Mouse (Mus musculus) forebrain, embryonic 15.5 days (tissue): ENCODE data around the gene Olfr802. TPM values are rescaled to one million over a fixed set of nuclear protein-coding genes. Genes with fewer than 3 reads are reported as not detected.

Experiments
- ATAC-seq: fragments of 200-750 bp; cut with Nextera tagmentation; replicated peaks from 2 replicates; pipeline ENCODE4 v1.8.0; 2017; ENCODE audit warnings: mild to moderate bottlenecking, moderate TSS enrichment, moderate library complexity
- H3K27ac ChIP-seq: fragments of 300-500 bp; sonication (generic); replicated peaks from 2 replicates; pipeline ENCODE4 v1.5.1; 2015; ENCODE audit warnings: mild to moderate bottlenecking, inconsistent platforms
- H3K27me3 ChIP-seq: fragments of 300-500 bp; sonication (generic); 2 replicates; pipeline ENCODE4 v1.6.1; 2015; ENCODE audit warnings: inconsistent platforms
- H3K36me3 ChIP-seq: fragments of 300-500 bp; sonication (generic); 2 replicates; pipeline ENCODE4 v1.6.1; 2015; ENCODE audit warnings: mild to moderate bottlenecking, inconsistent platforms
- H3K4me1 ChIP-seq: fragments of 300-500 bp; sonication (generic); 2 replicates; pipeline ENCODE4 v1.6.1; 2015; ENCODE audit warnings: inconsistent platforms
- H3K4me2 ChIP-seq: fragments of 300-500 bp; sonication (generic); replicated peaks from 2 replicates; pipeline ENCODE4 v1.6.1; 2015; ENCODE audit warnings: mild to moderate bottlenecking, inconsistent platforms
- H3K4me3 ChIP-seq: fragments of 300-500 bp; sonication (generic); 2 replicates; pipeline ENCODE4 v1.5.1; 2015; ENCODE audit warnings: mild to moderate bottlenecking, inconsistent platforms
- H3K9ac ChIP-seq: fragments of 300-500 bp; sonication (generic); replicated peaks from 2 replicates; pipeline ENCODE4 v1.6.1; 2015; ENCODE audit warnings: mild to moderate bottlenecking, inconsistent platforms
- H3K9me3 ChIP-seq: fragments of 300-500 bp; sonication (generic); 2 replicates; pipeline ENCODE4 v1.6.1; 2016; ENCODE audit warnings: inconsistent platforms
- WGBS: fragments of 180-500 bp; shearing (Covaris S2); methylation state at CpG from one replicate; pipeline ENCODE4 v1.1.7; 2015; ENCODE audit warnings: mixed read lengths; 5-methylcytosine and 5-hydroxymethylcytosine counted together
- microRNA-seq: library from miRNA; unstranded; fragments of <30 nt; microRNA quantifications from one replicate; pipeline ENCODE4, GENCODE M21; 2016
- polyA plus RNA-seq: library from polyadenylated mRNA; unstranded; fragments of >200 nt; fragmentation: Nextera tagmentation; extraction: Ambion mirVana; gene quantifications from 2 replicates; pipeline ENCODE4 v1.2.1, GENCODE M21; 2015

Olfr802 gene
- polyA plus RNA-seq: 0.06 TPM in 1 of 2 replicates, not detected in the other

GRCm38 (mm10) chr10:129688069-129688468 is at the start of gene Olfr802:
TSS of gene Olfr802 (minus strand) at chr10:129688169.
- H3K4me1 ChIP-seq: no peaks in the 10 kb centered on the region
- no peaks in the 10 kb centered on the region for H3K36me3 ChIP-seq
- no peaks in the 10 kb centered on the region for H3K9me3 ChIP-seq
- no peak within 1 kb of the TSS for H3K27ac ChIP-seq
- no peak for ATAC-seq
- no peak within 1 kb of the TSS for H3K9ac ChIP-seq
- 67% methylated on average over 1 of the region's 1 CpGs for WGBS
- H3K4me3 ChIP-seq: no peak within 1 kb of the TSS
- H3K4me2 ChIP-seq: no peak within 1 kb of the TSS
- H3K27me3 ChIP-seq: no peaks in the 10 kb centered on the region

- H3K4me1 ChIP-seq: no peaks in the 10 kb centered on the region
Measured at GRCm38 (mm10) chr10:129729275-129729674, 41.3 kb upstream of the Olfr802 start, which contains the start of gene Olfr805. TSS of gene Olfr805 (minus strand) at chr10:129729375.

GRCm38 (mm10) chr10:129702910-129703309 is 14.9 kb upstream of the Olfr802 start, which contains the start of gene Olfr804:
TSS of gene Olfr804 (plus strand) at chr10:129703210.
- H3K4me3 ChIP-seq: no peak within 1 kb of the TSS
- no peak within 1 kb of the TSS for H3K4me2 ChIP-seq
- no peak for ATAC-seq
- H3K27ac ChIP-seq: no peak within 1 kb of the TSS
- no peaks in the 10 kb centered on the region for H3K9me3 ChIP-seq
- H3K27me3 ChIP-seq: no peaks in the 10 kb centered on the region
- no peak within 1 kb of the TSS for H3K9ac ChIP-seq
- H3K36me3 ChIP-seq: no peaks in the 10 kb centered on the region
- H3K4me1 ChIP-seq: no peaks in the 10 kb centered on the region

More at GRCm38 (mm10) chr10:129729275-129729674, 41.3 kb upstream of the Olfr802 start, which contains the start of gene Olfr805:
- no peak within 1 kb of the TSS for H3K4me2 ChIP-seq
- H3K27me3 ChIP-seq: no peaks in the 10 kb centered on the region
- H3K27ac ChIP-seq: no peak within 1 kb of the TSS
- no peak within 1 kb of the TSS for H3K4me3 ChIP-seq
- 99% methylated on average over 2 of the region's 2 CpGs for WGBS
- H3K9me3 ChIP-seq: no peaks in the 10 kb centered on the region
- no peak for ATAC-seq
- H3K9ac ChIP-seq: no peak within 1 kb of the TSS
- no peaks in the 10 kb centered on the region for H3K36me3 ChIP-seq

- Histone ChIP-seq H3K4me3 (no peak within 1 kb of the TSS), H3K9me3 (no peaks in the 10 kb centered on the region), H3K4me2 (no peak within 1 kb of the TSS), H3K27me3 (no peaks in the 10 kb centered on the region), H3K9ac (no peak within 1 kb of the TSS), H3K4me1 (no peaks in the 10 kb centered on the region), H3K27ac (no peak within 1 kb of the TSS), H3K36me3 (no peaks in the 10 kb centered on the region)
- WGBS: 86% methylated on average over 2 of the region's 2 CpGs
- ATAC-seq: no peak
Measured at GRCm38 (mm10) chr10:129694186-129694585, 6.2 kb upstream of the Olfr802 start, which contains the start of gene Olfr803. TSS of gene Olfr803 (minus strand) at chr10:129694286.

- Histone ChIP-seq H3K9me3 (no peaks in the 10 kb centered on the region), H3K9ac (no peak within 1 kb of the TSS), H3K27me3 (no peaks in the 10 kb centered on the region), H3K4me2 (no peak within 1 kb of the TSS), H3K36me3 (no peaks in the 10 kb centered on the region), H3K27ac (no peak within 1 kb of the TSS), H3K4me3 (no peak within 1 kb of the TSS), H3K4me1 (no peaks in the 10 kb centered on the region)
- 79% methylated on average over 1 of the region's 1 CpGs for WGBS
- ATAC-seq: no peak
Measured at GRCm38 (mm10) chr10:129673765-129674164, 14.2 kb downstream of the Olfr802 start, which contains the start of gene Olfr801. TSS of gene Olfr801 (minus strand) at chr10:129673865.

GRCm38 (mm10) chr10:129657394-129657793 is 30.6 kb downstream of the Olfr802 start, which contains the start of gene Olfr800:
TSS of gene Olfr800 (plus strand) at chr10:129657694.
- no peak within 1 kb of the TSS for H3K4me3 ChIP-seq
- no peaks in the 10 kb centered on the region for H3K36me3 ChIP-seq
- no peak for ATAC-seq
- H3K9ac ChIP-seq: no peak within 1 kb of the TSS
- H3K4me2 ChIP-seq: no peak within 1 kb of the TSS
- H3K27me3 ChIP-seq: no peaks in the 10 kb centered on the region
- H3K4me1 ChIP-seq: no peaks in the 10 kb centered on the region
- no peak within 1 kb of the TSS for H3K27ac ChIP-seq
- no peaks in the 10 kb centered on the region for H3K9me3 ChIP-seq

- no peak overlapping the region for H3K27ac ChIP-seq
- H3K9me3 ChIP-seq: no peaks in the 10 kb centered on the region
- H3K4me1 ChIP-seq: no peaks in the 10 kb centered on the region
- H3K27me3 ChIP-seq: no peaks in the 10 kb centered on the region
- no peak overlapping the region for H3K4me2 ChIP-seq
- no peak overlapping the region for H3K4me3 ChIP-seq
- WGBS: 92% methylated on average over 1 of the region's 1 CpGs
- no peak for ATAC-seq
- H3K9ac ChIP-seq: no peak overlapping the region
- H3K36me3 ChIP-seq: no peaks in the 10 kb centered on the region
Measured at GRCm38 (mm10) chr10:129651763-129652162, 36.2 kb downstream of the Olfr802 start.

- Histone ChIP-seq H3K4me1 (no peaks in the 10 kb centered on the region), H3K4me2 (no peak within 1 kb of the TSS), H3K36me3 (no peaks in the 10 kb centered on the region), H3K27ac (no peak within 1 kb of the TSS), H3K9me3 (no peaks in the 10 kb centered on the region), H3K4me3 (no peak within 1 kb of the TSS), H3K9ac (no peak within 1 kb of the TSS), H3K27me3 (no peaks in the 10 kb centered on the region)
- WGBS: 31% methylated on average over 1 of the region's 1 CpGs
- no peak for ATAC-seq
Measured at GRCm38 (mm10) chr10:129637184-129637583, 50.8 kb downstream of the Olfr802 start, which contains the start of gene Olfr799. TSS of gene Olfr799 (plus strand) at chr10:129637484.

- Histone ChIP-seq H3K9me3 (no peaks in the 10 kb centered on the region), H3K9ac (no peak within 1 kb of the TSS), H3K27me3 (no peaks in the 10 kb centered on the region), H3K4me3 (no peak within 1 kb of the TSS), H3K27ac (no peak within 1 kb of the TSS), H3K4me2 (no peak within 1 kb of the TSS), H3K36me3 (no peaks in the 10 kb centered on the region), H3K4me1 (no peaks in the 10 kb centered on the region)
- 89% methylated on average over 1 of the region's 1 CpGs for WGBS
- no peak for ATAC-seq
Measured at GRCm38 (mm10) chr10:129627834-129628233, 60.1 kb downstream of the Olfr802 start, which contains the start of gene Olfr798. TSS of gene Olfr798 (minus strand) at chr10:129627934.

Small RNAs within 50 kb of the gene (microRNA-seq; reads per million reads assigned to microRNA genes)
- not detected for gene Gm24485

Other genes starting within 250 kb of the Olfr802 start
- not detected in 2 replicates for gene Olfr787, start 226.3 kb downstream of the Olfr802 start, polyA plus RNA-seq
- not detected in 2 replicates for gene Olfr788, start 217.2 kb downstream of the Olfr802 start, polyA plus RNA-seq
- not detected in 2 replicates for gene Olfr789, start 203.4 kb downstream of the Olfr802 start, polyA plus RNA-seq
- gene Olfr790, start 189.7 kb downstream of the Olfr802 start, polyA plus RNA-seq: not detected in 2 replicates
- gene Olfr791, start 166.4 kb downstream of the Olfr802 start, polyA plus RNA-seq: not detected in 2 replicates
- gene Olfr792, start 149.0 kb downstream of the Olfr802 start, polyA plus RNA-seq: not detected in 2 replicates
- gene Olfr794, start 120.5 kb downstream of the Olfr802 start, polyA plus RNA-seq: not detected in 2 replicates
- gene Olfr796, start 75.6 kb downstream of the Olfr802 start, polyA plus RNA-seq: not detected in 2 replicates
- gene Olfr798, start 60.2 kb downstream of the Olfr802 start, polyA plus RNA-seq: not detected in 2 replicates
- not detected in 2 replicates for gene Olfr799, start 50.7 kb downstream of the Olfr802 start, polyA plus RNA-seq
- gene Olfr800, start 30.5 kb downstream of the Olfr802 start, polyA plus RNA-seq: not detected in 2 replicates
- gene Olfr801, start 14.3 kb downstream of the Olfr802 start, polyA plus RNA-seq: not detected in 2 replicates
- not detected in 2 replicates for gene Olfr803, start 6.1 kb upstream of the Olfr802 start, polyA plus RNA-seq
- not detected in 2 replicates for gene Olfr804, start 15.0 kb upstream of the Olfr802 start, polyA plus RNA-seq
- not detected in 2 replicates for gene Olfr805, start 41.2 kb upstream of the Olfr802 start, polyA plus RNA-seq
- not detected in 2 replicates for gene Olfr806, start 53.8 kb upstream of the Olfr802 start, polyA plus RNA-seq
- not detected in 2 replicates for gene Olfr807, start 69.6 kb upstream of the Olfr802 start, polyA plus RNA-seq
- gene Olfr808, start 77.3 kb upstream of the Olfr802 start, polyA plus RNA-seq: not detected in 2 replicates
- gene Olfr809, start 86.5 kb upstream of the Olfr802 start, polyA plus RNA-seq: not detected in 2 replicates
- not detected in 2 replicates for gene Olfr810, start 106.7 kb upstream of the Olfr802 start, polyA plus RNA-seq
- gene Olfr811, start 116.2 kb upstream of the Olfr802 start, polyA plus RNA-seq: not detected in 2 replicates
- not detected in 2 replicates for gene Olfr812, start 157.9 kb upstream of the Olfr802 start, polyA plus RNA-seq
- not detected in 2 replicates for gene Olfr813, start 167.2 kb upstream of the Olfr802 start, polyA plus RNA-seq
- not detected in 2 replicates for gene Olfr814, start 191.7 kb upstream of the Olfr802 start, polyA plus RNA-seq
- gene Olfr815, start 217.7 kb upstream of the Olfr802 start, polyA plus RNA-seq: not detected in 2 replicates
- gene Olfr816, start 227.4 kb upstream of the Olfr802 start, polyA plus RNA-seq: not detected in 2 replicates